Mouse (Mus musculus) adrenal gland, adult 2 months (tissue): ENCODE results near the gene Dnase2b. TPM values are rescaled to one million over a fixed set of nuclear protein-coding genes. Genes with fewer than 3 reads are reported as not detected.
A peak's percentile ranks its signal among the peaks of the same experiment; 100 is the strongest.

Experiments used
- DNase-seq: peaks from one replicate; pipeline ENCODE4 v3.0.0; 2021
- polyA plus RNA-seq: library from polyadenylated mRNA; depleted of rRNA; stranded (reverse); fragments of >200 nt; gene quantifications from 2 replicates; pipeline ENCODE4 v1.2.3, GENCODE M21; 2012; rRNA removed
- total RNA-seq, 2 experiments: library from RNA; stranded (reverse); gene quantifications; 2 replicates each; pipeline ENCODE4 v1.2.3; 2021

Dnase2b gene
- total and polyA plus RNA-seq, 3 experiments = not detected

GRCm38 (mm10) chr3:146569594-146569993 lies 45.8 kb downstream of the Dnase2b start:
- peak; percentile 32 for DNase-seq

DNA sequence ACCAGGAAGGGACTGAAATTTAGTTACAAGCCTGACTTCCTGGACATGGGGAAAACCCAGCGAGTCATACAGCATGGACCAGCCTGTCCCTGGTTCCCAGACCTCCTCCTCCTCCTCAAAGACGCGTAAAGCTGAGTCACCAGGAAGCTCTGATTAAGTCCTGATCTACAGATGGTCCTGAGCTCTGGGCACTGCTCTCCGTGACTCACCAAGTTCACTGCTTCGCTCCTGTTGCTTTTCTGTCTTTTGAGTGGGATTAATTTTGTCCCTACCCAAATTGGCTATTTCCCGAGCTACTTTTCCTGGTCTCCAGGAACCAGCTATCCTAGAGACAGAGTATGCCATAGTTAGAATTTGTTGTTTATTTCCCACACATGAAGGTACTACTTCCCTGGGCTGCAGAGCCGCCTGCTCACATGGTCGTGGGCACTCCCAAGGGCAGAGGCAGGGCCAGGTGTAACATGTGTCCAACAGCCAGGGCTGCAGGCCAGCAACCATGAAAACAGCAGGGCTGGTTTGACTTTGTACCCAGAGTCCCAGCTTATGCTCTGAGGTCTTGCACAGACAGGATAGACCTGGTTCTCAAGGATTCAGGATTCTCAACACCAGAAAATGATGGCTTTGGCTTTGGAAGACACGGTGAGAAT lies 47.4 kb downstream of the Dnase2b start:
- DNase-seq = peak; percentile 84

- DNase-seq = peak; percentile 34
Observed at GRCm38 (mm10) chr3:146567366-146567765, 48.0 kb downstream of the Dnase2b start.

DNA sequence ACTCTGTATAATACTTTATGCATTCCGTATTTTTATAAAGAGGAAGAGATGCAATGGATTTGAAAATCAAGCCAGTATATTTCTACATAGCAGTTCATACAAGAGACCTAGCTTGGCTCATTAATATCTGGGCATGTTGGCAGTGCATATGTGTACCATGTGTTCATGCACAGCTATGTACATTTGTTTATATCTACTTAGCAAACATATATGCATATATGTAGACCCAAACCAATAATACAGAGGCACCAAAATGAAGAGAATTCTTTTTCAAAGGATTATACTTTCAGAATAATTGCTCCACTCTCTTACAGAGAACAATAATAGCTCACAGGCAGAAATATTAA lies 50.4 kb downstream of the Dnase2b start:
- DNase-seq = no peak

DNA sequence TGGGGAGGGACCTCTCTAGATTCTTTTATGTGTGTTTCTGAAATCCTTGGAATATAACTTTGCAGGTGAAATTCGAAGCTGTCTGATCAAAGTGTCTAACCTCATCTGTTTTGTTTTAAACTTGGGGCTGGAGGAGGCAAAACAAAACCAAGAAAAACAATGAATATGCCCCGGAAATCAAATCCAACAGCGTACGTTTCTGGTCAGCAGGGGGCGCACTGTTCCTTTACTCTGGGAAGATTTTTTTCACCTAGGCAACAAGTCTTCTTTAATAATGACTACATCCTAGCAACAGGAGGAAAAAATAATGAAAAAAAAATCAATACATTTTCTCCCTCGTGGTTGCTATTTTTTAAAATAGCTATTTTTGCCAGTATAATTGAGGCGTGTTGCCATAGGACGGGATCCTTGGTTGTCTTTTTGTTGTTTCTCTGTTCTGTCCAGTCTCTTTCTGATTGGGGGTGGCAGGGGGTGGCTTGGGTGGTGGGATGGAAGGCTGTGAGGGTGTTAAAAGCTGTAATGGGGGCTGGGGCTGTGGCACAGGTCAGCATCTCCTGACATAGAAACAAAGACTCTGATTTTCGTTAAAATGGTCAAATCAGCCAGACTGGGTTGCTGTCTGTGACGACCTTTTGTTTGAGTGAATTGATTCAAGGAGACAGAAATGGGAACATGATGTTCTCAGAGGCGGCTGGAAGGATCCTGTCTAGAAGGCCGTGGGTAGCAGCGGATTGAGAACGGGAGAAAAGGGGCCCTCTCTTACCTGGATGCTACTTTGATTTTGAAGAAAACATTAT lies 50.9 kb downstream of the Dnase2b start:
- DNase-seq = peak; percentile 75

- no peak for DNase-seq
Observed at GRCm38 (mm10) chr3:146562936-146563335, 52.5 kb downstream of the Dnase2b start.

DNA sequence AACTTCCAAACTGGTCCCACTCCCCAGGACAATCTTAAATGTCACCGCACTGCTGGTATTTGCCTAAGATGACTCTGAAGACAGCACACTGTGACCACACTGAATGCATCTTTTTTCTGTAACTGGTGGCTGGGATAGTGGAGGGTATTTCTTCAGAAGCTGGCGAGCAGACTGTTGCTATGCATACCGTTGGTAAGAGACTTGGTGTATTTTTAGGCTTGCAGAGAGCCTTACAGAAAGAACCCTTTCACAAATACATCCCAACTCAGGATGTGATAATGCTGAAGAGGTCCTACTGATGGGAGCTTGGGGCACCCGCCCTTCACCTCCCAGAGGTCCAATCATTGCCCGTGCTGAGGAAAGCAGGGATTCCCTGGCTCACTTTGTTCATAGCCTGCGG lies 57.9 kb downstream of the Dnase2b start:
- DNase-seq = no peak

DNA sequence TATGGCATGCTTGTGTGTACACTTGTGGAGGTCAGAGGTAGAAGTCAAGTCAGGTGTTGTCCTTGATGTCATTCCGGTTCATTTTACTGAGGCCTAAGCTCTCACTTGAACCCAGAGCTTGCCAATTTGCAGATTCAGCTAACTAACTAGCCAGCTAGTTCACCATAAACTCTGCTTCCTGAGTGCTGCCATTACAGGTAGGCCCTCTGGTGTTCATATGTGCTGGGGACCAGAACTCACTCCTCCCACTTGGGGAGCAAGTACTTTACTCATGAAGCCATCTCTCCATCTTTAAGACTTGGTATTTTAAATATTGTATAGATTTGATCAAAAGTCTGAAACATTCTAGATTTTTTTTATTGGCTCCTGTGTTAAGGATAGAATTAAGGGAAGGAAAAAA lies 58.8 kb downstream of the Dnase2b start:
- no peak for DNase-seq

GRCm38 (mm10) chr3:146554816-146555215 lies 60.6 kb downstream of the Dnase2b start:
- no peak for DNase-seq

DNA sequence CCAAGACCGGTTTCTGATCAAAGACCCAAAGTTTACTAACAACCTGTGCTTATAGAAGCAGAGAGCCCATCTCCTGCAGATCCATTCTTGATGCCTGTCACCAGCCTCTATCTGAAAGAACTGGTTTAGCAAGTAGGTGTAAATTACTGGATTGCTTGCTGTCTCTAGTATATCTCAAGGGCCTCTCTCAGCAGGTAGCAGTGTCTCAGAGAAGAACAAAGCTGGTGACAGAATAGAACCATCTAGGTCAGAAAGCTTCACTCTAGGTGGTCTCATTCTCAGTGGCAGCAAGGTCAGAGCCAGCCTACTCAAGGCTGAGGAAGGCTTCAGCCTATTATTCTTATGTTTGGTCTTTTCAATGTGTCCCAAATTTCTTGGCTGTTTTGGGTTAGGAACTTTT lies 71.8 kb downstream of the Dnase2b start:
- DNase-seq = no peak

DNA sequence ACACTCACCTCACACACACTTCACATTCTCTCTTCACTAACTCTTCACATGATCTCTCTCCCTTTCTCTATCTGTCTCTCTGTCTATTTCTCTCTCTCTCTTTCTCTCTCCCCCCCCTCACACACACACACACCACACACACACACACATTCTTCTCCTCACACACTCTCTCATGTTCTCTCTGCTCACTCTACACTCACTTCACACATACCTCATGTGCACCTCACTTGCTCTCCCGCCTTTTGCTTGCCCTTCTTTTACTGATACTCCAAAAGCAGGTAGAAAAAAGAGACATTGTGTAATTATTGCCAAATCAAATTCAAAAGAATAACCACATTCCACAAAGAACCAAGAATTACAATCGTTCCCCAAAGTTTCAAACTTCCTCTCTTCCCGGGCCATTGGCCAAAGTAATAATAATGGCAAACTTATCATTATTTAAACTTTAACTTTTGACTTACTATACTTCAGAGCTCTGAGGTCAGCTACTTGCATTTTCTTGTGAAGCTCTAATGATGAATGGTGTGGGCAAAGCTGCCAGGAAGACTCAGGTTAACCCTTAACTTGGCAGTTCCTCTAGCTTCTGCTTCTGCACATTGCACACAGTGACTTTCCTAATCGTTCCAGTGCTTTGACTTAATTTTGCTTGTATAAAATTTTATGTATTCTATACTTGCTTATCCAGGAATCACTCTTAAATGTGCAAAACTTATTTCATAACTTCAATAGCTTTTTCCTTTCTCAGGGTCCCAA lies 74.7 kb downstream of the Dnase2b start:
- DNase-seq = no peak

- DNase-seq = no peak
Observed at GRCm38 (mm10) chr3:146534986-146535385, 80.4 kb downstream of the Dnase2b start.

Other genes with a start within 250 kb of the Dnase2b start
- gene Ssx2ip, start 211.0 kb downstream of the Dnase2b start, total RNA-seq = 10 to 100 TPM in 1 of 2 experiments, 1 to 10 TPM in 1; 5.1 to 10.1 TPM
- gene Ssx2ip, start 211.0 kb downstream of the Dnase2b start, polyA plus RNA-seq = 1.5 and 1.6 TPM in 2 replicates
- 1 to 10 TPM; 9.4 to 9.6 TPM for gene Ctbs, start 165.8 kb downstream of the Dnase2b start, total RNA-seq
- 2.7 and 3.2 TPM in 2 replicates for gene Ctbs, start 165.8 kb downstream of the Dnase2b start, polyA plus RNA-seq
- 1 to 10 TPM; 3.2 to 4.6 TPM for gene Spata1, start 115.8 kb downstream of the Dnase2b start, total RNA-seq
- 0.27 and 0.45 TPM in 2 replicates for gene Spata1, start 115.8 kb downstream of the Dnase2b start, polyA plus RNA-seq
- 100 to 1,000 TPM; 277 to 314 TPM for gene Gng5, start 115.8 kb downstream of the Dnase2b start, total RNA-seq
- gene Gng5, start 115.8 kb downstream of the Dnase2b start, polyA plus RNA-seq = 304 and 421 TPM in 2 replicates
- gene Rpf1, start 94.2 kb downstream of the Dnase2b start, total RNA-seq = 10 to 100 TPM; 25.1 to 35.1 TPM
- 2.1 and 3.8 TPM in 2 replicates for gene Rpf1, start 94.2 kb downstream of the Dnase2b start, polyA plus RNA-seq
- 1 to 10 TPM in 1 of 2 experiments, not detected in 1; 3.1 TPM for gene Uox, start 45.2 kb downstream of the Dnase2b start, total RNA-seq
- 0.06 TPM in 1 of 2 replicates, not detected in the other for gene Uox, start 45.2 kb downstream of the Dnase2b start, polyA plus RNA-seq
- not detected for gene 4930503B20Rik, start 35.7 kb upstream of the Dnase2b start, total RNA-seq
- gene 4930503B20Rik, start 35.7 kb upstream of the Dnase2b start, polyA plus RNA-seq = not detected in 2 replicates
- under 1 TPM; 0.55 to 0.93 TPM for gene Samd13, start 70.0 kb upstream of the Dnase2b start, total RNA-seq
- not detected in 2 replicates for gene Samd13, start 70.0 kb upstream of the Dnase2b start, polyA plus RNA-seq
- gene Prkacb, start 197.4 kb upstream of the Dnase2b start, total RNA-seq = 100 to 1,000 TPM in 1 of 2 experiments, 10 to 100 TPM in 1; 92.9 to 124 TPM
- 29.8 and 38.8 TPM in 2 replicates for gene Prkacb, start 197.4 kb upstream of the Dnase2b start, polyA plus RNA-seq
- gene Ttll7, start 236.8 kb upstream of the Dnase2b start, total RNA-seq = 10 to 100 TPM in 1 of 2 experiments, 1 to 10 TPM in 1; 4.3 to 12.1 TPM
- 1.7 and 1.9 TPM in 2 replicates for gene Ttll7, start 236.8 kb upstream of the Dnase2b start, polyA plus RNA-seq